Mouse (Mus musculus) liver, embryonic 14.5 days (tissue): ENCODE results near the gene Knl1.

ENCODE experiments used
- CTCF ChIP-seq: IDR thresholded peaks from 2 replicates; pipeline ENCODE4 v1.5.1; 2016; ENCODE audit warnings: antibody characterized with exemption, low read depth, control low read depth
- EP300 ChIP-seq: IDR thresholded peaks from 2 replicates; pipeline ENCODE4 v1.6.1; 2016; ENCODE audit warnings: antibody characterized with exemption, low read depth

GRCm38 (mm10) chr2:119026951-119027350 lies 20.0 kb upstream of the Knl1 start:
- TF ChIP-seq CTCF: no peak
- TF ChIP-seq EP300: no peak
